Comparison of ENCODE assay signal across 19 mouse cellular contexts in genomic region chr1:34038571-34038970, GRCm38 (mm10).
"Had no signal": no experiment of that assay in that cellular context is flagged by ENCODE, and none has a peak within 500 bp of the region (broad histone marks: within the 10 kb centered on the region; RNA-seq: fewer than 3 reads in every experiment).

No protein-coding gene starts in this region.

- H3K9me3 ChIP-seq: kidney, embryonic 15.5 days; liver, embryonic 13.5 days; midbrain, embryonic 12.5 days; neural tube, embryonic 13.5 days had no signal

- H3K27ac ChIP-seq: kidney, embryonic 15.5 days; left cerebral cortex, adult 2 months; liver, embryonic 13.5 days; midbrain, embryonic 12.5 days; neural tube, embryonic 13.5 days; stomach, postnatal 0 days had no signal

- H3K4me3 ChIP-seq: kidney, embryonic 15.5 days; left cerebral cortex, adult 2 months; liver, embryonic 13.5 days; midbrain, embryonic 12.5 days; myocyte; neural tube, embryonic 13.5 days had no signal

- H3K4me1 ChIP-seq: liver, embryonic 13.5 days had no signal

- H3K36me3 ChIP-seq: kidney, embryonic 15.5 days; liver, embryonic 13.5 days; midbrain, embryonic 12.5 days; neural tube, embryonic 13.5 days had no signal

- H3K27me3 ChIP-seq: kidney, embryonic 15.5 days; liver, embryonic 13.5 days; midbrain, embryonic 12.5 days; neural tube, embryonic 13.5 days had no signal

- H3K9ac ChIP-seq: kidney, embryonic 15.5 days; liver, embryonic 13.5 days; midbrain, embryonic 12.5 days; neural tube, embryonic 13.5 days had no signal

- H3K4me2 ChIP-seq: kidney, embryonic 15.5 days; liver, embryonic 13.5 days; midbrain, embryonic 12.5 days; neural tube, embryonic 13.5 days had no signal

- DNase-seq: kidney, postnatal 10 days; kidney, postnatal 36 days; layer of hippocampus, postnatal 36 days; liver, embryonic 13.5 days; lung, adult 2 months; lung, postnatal 14 days; lung, postnatal 4 days; retina, postnatal 1 day; right cerebral cortex, postnatal 4 days; thymus, adult 2 months; thymus, postnatal 14 days; thymus, postnatal 4 days had no signal

- ATAC-seq: midbrain, embryonic 16.5 days had no signal
